Mouse (Mus musculus): ENCODE measurements at regions not wholly inside any gene's neighbourhood (a gene's known extent, or its start where the extent isn't known, plus 50 kb on each side); places are given as distances from the start of the nearest gene placed in this dataset.

DNA sequence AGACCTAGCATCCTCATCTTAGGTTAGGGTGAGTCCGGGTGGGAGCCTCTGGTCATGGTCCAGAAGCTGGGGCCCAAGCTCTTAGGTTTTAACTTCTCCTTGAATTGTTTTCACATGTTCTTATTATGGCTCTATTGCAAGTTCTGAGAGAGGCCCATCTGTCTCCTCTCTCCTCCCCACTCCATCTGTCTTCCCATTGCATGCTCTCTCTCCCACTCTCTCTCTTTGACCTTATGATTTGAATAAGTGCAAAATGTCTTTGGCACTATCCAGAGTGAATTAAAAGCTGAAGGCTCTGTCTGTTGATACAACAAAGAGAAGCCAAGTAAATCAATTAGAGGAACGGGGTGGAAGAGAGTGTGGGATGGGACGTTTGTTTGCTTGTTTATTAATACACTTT is 146.2 kb upstream of the Rfx3 start:
- H3K27ac ChIP-seq (ENCODE audit: low read depth, low read length): no peak overlapping the region
- no peak overlapping the region for H3K4me2 ChIP-seq (ENCODE audit: low read depth)
- no peak overlapping the region for H3K9ac ChIP-seq (ENCODE audit: low read length)
- no peaks in the 10 kb centered on the region for H3K27me3 ChIP-seq (ENCODE audit: control insufficient read depth, insufficient read depth, low read length)
- no peaks in the 10 kb centered on the region for H3K36me3 ChIP-seq (ENCODE audit: control insufficient read depth, insufficient read depth, low read length)
- H3K4me3 ChIP-seq (ENCODE audit: low read depth, low read length): no peak overlapping the region
- 77% methylated on average over 3 of the region's 3 CpGs for WGBS
- ATAC-seq (ENCODE audit: insufficient read depth, low FRiP score, low TSS enrichment) (no peak), DNase-seq (ENCODE audit: low spot score) (no peak)
- no peaks in the 10 kb centered on the region for H3K9me3 ChIP-seq (ENCODE audit: control insufficient read depth, low read length)
- H3K4me1 ChIP-seq (ENCODE audit: control insufficient read depth, insufficient read depth, low read length): no peaks in the 10 kb centered on the region

DNA sequence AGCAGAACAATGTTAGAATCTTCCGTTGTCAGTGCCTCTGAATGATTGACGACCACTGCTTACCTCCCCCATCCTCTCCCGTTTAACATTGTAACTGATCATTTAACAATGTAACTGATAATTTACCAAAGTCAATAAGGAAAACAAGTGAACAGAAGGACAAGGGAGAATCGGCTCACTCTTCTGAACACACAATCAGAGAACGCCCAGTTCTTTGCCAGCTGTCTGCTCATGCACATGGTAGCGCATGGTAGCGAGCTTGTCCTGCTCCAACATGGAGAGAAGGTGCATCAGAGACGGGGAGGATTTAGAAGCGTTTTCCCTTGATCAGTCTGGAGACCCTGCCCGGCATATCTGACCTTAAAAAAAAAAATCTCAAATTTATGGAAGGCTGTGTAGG is 126.6 kb upstream of the Rfx3 start:
- H3K4me3 ChIP-seq (ENCODE audit: low read depth, low read length): no peak overlapping the region
- no peak overlapping the region for H3K9ac ChIP-seq (ENCODE audit: low read length)
- H3K27me3 ChIP-seq (ENCODE audit: control insufficient read depth, insufficient read depth, low read length): no peaks in the 10 kb centered on the region
- H3K4me1 ChIP-seq (ENCODE audit: control insufficient read depth, insufficient read depth, low read length): no peaks in the 10 kb centered on the region
- H3K4me2 ChIP-seq (ENCODE audit: low read depth): no peak overlapping the region
- H3K9me3 ChIP-seq (ENCODE audit: control insufficient read depth, low read length): no peaks in the 10 kb centered on the region
- H3K36me3 ChIP-seq (ENCODE audit: control insufficient read depth, insufficient read depth, low read length): no peaks in the 10 kb centered on the region
- WGBS: 85% methylated on average over 10 of the region's 10 CpGs
- H3K27ac ChIP-seq (ENCODE audit: low read depth, low read length): no peak overlapping the region
- ATAC-seq (ENCODE audit: insufficient read depth, low FRiP score, low TSS enrichment) (no peak), DNase-seq (ENCODE audit: low spot score) (no peak)

DNA sequence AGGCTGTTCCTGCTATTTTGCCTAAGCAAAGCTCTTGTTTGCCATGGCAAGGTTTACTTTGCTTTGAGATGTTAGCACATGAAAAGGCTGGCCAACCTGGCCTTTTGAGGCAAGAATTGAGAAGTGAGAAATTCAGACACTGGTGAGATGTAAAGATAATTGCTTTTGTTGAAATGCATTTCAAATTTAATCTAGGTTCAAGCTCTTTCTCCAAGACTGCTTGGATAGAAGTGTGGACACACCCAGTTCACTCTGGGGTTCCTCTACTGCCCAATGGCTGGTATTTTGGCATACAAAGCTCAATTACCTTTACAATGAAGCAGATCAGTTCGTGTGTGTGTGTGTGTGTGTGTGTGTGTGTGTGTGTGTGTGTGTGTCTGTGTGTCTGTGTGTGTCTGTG is 123.8 kb upstream of the Rfx3 start:
- Histone ChIP-seq H3K4me2 (ENCODE audit: low read depth) (no peak overlapping the region), H3K9me3 (ENCODE audit: control insufficient read depth, low read length) (no peaks in the 10 kb centered on the region), H3K4me1 (ENCODE audit: control insufficient read depth, insufficient read depth, low read length) (no peaks in the 10 kb centered on the region), H3K36me3 (ENCODE audit: control insufficient read depth, insufficient read depth, low read length) (no peaks in the 10 kb centered on the region), H3K4me3 (ENCODE audit: low read depth, low read length) (no peak overlapping the region), H3K27me3 (ENCODE audit: control insufficient read depth, insufficient read depth, low read length) (no peaks in the 10 kb centered on the region), H3K9ac (ENCODE audit: low read length) (no peak overlapping the region), H3K27ac (ENCODE audit: low read depth, low read length) (no peak overlapping the region)
- 37% methylated on average over 1 of the region's 1 CpGs for WGBS
- DNase-seq (ENCODE audit: low spot score): no peak
- ATAC-seq (ENCODE audit: insufficient read depth, low FRiP score, low TSS enrichment): no peak

DNA sequence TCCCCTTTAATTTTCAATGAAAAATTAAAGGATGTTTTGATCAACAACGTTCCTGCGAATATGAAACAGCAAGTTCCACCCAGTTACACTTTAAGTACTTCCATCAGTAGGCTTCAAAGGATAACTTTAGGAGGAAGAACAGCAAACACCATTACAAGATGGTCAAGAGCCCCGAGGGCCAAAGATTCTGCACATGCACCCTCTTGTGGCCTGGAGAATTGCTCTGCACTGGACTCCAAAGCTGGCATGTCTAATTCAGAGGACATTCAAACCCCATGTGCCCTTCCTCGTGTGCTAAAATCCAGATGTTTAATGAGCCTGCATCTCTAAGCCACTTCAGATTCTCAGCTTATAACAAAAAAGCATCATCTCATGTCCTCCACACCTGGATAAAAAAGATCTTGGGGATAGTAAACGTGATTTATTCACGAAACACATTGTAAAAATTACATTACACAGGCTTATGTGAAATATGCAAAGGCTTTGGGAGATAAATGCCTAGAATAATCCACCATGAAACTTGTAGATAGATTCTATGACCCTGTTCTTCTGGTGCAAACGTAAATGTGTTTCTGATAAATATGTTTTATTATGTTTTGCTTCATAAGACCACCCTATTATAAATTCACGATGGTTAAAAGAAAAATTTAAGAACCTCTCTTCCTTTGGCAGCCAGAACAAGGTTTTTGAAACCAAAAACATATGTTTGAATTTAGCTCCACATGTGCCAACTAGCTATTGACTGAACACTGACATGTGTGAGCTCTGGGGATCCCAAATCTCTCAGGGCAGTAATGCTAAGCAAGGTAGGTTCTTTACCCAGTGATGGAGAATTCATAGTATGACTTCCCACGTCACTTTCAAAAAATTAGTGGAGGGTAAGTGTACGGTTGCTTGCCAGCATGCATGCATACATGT is 100.6 kb upstream of the Rfx3 start:
- H3K9ac ChIP-seq (ENCODE audit: low read length): no peak overlapping the region
- H3K27ac ChIP-seq (ENCODE audit: low read depth, low read length): no peak overlapping the region
- ATAC-seq (ENCODE audit: insufficient read depth, low FRiP score, low TSS enrichment): no peak
- H3K4me2 ChIP-seq (ENCODE audit: low read depth): no peak overlapping the region
- no peaks in the 10 kb centered on the region for H3K36me3 ChIP-seq (ENCODE audit: control insufficient read depth, insufficient read depth, low read length)
- no peak for DNase-seq (ENCODE audit: low spot score)
- no peak overlapping the region for H3K4me3 ChIP-seq (ENCODE audit: low read depth, low read length)
- H3K4me1 ChIP-seq (ENCODE audit: control insufficient read depth, insufficient read depth, low read length): no peaks in the 10 kb centered on the region
- 76% methylated on average over 10 of the region's 10 CpGs for WGBS
- H3K27me3 ChIP-seq (ENCODE audit: control insufficient read depth, insufficient read depth, low read length): no peaks in the 10 kb centered on the region
- H3K9me3 ChIP-seq (ENCODE audit: control insufficient read depth, low read length): no peaks in the 10 kb centered on the region

DNA sequence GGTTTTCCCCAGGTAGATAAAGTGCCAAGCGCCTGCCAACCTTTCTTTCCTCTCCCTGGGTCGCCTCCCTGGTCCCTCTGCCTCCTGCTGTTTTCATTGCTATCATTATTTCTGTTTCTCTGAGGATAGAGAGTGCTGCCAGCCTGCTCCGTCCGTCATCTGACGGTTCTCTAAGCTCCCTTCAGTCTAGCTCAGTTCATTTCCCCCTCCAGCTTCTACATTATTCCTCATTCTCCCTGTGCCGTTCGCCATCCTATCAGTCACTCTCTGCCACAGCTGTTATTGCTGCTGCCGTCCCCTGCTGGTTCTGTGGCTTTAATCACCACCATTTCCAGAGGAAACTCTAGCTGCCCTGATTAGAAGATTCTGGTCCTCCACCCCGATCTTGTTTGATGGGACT is 84.7 kb upstream of the Rfx3 start:
- Histone ChIP-seq H3K9ac (ENCODE audit: low read length) (no peak overlapping the region), H3K9me3 (ENCODE audit: control insufficient read depth, low read length) (no peaks in the 10 kb centered on the region), H3K36me3 (ENCODE audit: control insufficient read depth, insufficient read depth, low read length) (no peaks in the 10 kb centered on the region), H3K27ac (ENCODE audit: low read depth, low read length) (no peak overlapping the region), H3K27me3 (ENCODE audit: control insufficient read depth, insufficient read depth, low read length) (no peaks in the 10 kb centered on the region), H3K4me1 (ENCODE audit: control insufficient read depth, insufficient read depth, low read length) (no peaks in the 10 kb centered on the region), H3K4me2 (ENCODE audit: low read depth) (no peak overlapping the region), H3K4me3 (ENCODE audit: low read depth, low read length) (no peak overlapping the region)
- WGBS: 15% methylated on average over 9 of the region's 9 CpGs
- no peak for ATAC-seq (ENCODE audit: insufficient read depth, low FRiP score, low TSS enrichment)
- no peak for DNase-seq (ENCODE audit: low spot score)

DNA sequence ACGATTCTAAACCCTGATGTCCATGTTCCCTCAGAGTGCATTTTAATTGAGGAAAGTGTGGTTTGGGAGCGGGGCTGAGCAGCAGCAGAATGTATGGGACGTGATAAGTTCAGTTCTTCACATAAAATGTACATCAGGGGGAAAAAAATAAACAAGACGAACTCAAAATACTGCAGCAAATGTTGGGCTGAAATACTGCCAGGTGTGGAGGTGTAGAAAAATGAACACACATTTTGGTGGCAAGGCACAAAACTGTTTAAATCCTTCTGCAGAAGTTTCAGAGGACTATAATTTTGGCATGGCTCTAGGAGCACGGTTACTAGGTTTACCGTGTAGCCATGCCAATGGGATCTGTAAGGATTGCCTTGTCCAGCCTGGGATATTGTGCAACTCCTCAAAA is 81.3 kb upstream of the Rfx3 start:
- Histone ChIP-seq H3K9me3 (ENCODE audit: control insufficient read depth, low read length) (no peaks in the 10 kb centered on the region), H3K4me2 (ENCODE audit: low read depth) (no peak overlapping the region), H3K9ac (ENCODE audit: low read length) (no peak overlapping the region), H3K4me3 (ENCODE audit: low read depth, low read length) (no peak overlapping the region), H3K4me1 (ENCODE audit: control insufficient read depth, insufficient read depth, low read length) (no peaks in the 10 kb centered on the region), H3K27me3 (ENCODE audit: control insufficient read depth, insufficient read depth, low read length) (no peaks in the 10 kb centered on the region), H3K36me3 (ENCODE audit: control insufficient read depth, insufficient read depth, low read length) (no peaks in the 10 kb centered on the region), H3K27ac (ENCODE audit: low read depth, low read length) (no peak overlapping the region)
- ATAC-seq (ENCODE audit: insufficient read depth, low FRiP score, low TSS enrichment): no peak
- WGBS: 90% methylated on average over 6 of the region's 6 CpGs
- DNase-seq (ENCODE audit: low spot score): no peak

DNA sequence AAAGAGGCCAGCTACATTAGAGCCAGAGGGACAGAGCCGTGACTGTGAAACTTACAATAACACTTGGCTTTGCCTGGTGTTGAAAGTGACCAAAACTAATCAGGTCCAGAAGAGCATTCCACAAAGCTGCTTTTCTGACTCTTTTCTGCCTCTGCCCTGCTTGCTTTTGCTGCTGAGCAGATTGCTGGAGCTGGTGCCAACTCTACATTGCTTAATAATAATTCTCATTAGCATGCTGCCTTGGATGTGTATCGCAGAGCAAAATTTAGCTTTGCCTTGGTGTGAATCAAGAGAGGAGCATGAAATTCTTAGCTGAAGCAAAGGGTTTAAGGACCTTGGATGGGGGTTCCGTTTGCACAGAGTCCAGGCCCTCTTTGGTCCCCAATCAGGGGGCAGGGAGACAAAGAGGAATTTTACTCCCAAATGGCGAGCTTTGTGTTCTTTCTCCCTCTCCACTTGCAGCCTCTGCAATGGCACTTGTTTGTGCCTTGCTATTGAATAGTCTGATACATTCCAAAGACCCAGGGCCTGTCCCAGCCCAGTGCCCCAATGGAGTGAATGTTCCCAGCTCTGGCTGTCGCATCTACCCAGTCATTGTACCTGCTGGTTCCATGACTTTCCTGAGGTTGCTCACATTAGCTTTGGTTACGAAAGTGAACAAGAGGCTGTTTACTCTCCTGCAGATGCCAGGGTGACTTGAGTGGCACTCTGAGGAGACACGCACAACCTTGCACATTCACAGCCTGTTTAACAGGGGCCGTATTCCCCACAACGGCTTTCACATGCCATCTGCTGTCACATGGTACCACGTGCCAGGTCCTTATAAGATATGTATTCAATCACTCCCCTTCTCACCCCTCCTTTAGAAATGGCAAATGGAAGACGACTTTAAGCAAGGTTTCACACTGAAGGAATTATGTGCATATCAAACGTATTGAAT is 76.9 kb upstream of the Rfx3 start:
- Histone ChIP-seq H3K4me1 (ENCODE audit: control insufficient read depth, insufficient read depth, low read length) (no peaks in the 10 kb centered on the region), H3K9me3 (ENCODE audit: control insufficient read depth, low read length) (no peaks in the 10 kb centered on the region), H3K9ac (ENCODE audit: low read length) (no peak overlapping the region), H3K27me3 (ENCODE audit: control insufficient read depth, insufficient read depth, low read length) (no peaks in the 10 kb centered on the region), H3K4me2 (ENCODE audit: low read depth) (no peak overlapping the region), H3K4me3 (ENCODE audit: low read depth, low read length) (no peak overlapping the region), H3K27ac (ENCODE audit: low read depth, low read length) (0 out of 2 replicates have a peak overlapping the region, but pooled peaks have one; percentile 27), H3K36me3 (ENCODE audit: control insufficient read depth, insufficient read depth, low read length) (no peaks in the 10 kb centered on the region)
- ATAC-seq (ENCODE audit: insufficient read depth, low FRiP score, low TSS enrichment) (no peak), DNase-seq (ENCODE audit: low spot score) (no peak)
- 75% methylated on average over 12 of the region's 12 CpGs for WGBS

DNA sequence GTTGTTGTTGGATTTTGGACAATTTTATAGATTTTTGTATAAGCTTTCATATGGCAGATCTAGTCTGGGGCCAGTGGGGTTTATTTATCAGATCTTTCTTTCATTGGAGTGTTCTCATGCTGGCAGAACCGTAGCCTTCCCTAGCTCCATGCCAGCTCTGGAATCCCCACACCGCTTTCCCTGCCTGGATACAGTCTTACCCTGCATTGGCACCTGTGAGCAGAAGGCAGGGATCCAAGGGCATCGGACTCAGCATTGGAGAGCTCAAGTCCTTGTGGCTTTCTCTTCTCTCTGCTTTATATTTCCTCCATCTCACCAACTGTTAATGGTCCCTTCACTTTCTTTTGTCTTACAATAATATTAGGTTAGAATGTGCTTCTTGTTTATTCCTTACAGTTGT is 59.4 kb upstream of the Rfx3 start:
- Histone ChIP-seq H3K27me3 (ENCODE audit: control insufficient read depth, insufficient read depth, low read length) (no peaks in the 10 kb centered on the region), H3K9me3 (ENCODE audit: control insufficient read depth, low read length) (no peaks in the 10 kb centered on the region), H3K27ac (ENCODE audit: low read depth, low read length) (no peak overlapping the region), H3K9ac (ENCODE audit: low read length) (no peak overlapping the region), H3K4me1 (ENCODE audit: control insufficient read depth, insufficient read depth, low read length) (no peaks in the 10 kb centered on the region), H3K4me3 (ENCODE audit: low read depth, low read length) (no peak overlapping the region), H3K36me3 (ENCODE audit: control insufficient read depth, insufficient read depth, low read length) (no peaks in the 10 kb centered on the region), H3K4me2 (ENCODE audit: low read depth) (no peak overlapping the region)
- ATAC-seq (ENCODE audit: insufficient read depth, low FRiP score, low TSS enrichment): no peak
- no peak for DNase-seq (ENCODE audit: low spot score)
- 94% methylated on average over 3 of the region's 3 CpGs for WGBS

All from neural tube, embryonic 11.5 days (tissue).